Mouse (Mus musculus) embryonic facial prominence, embryonic 14.5 days (tissue): ENCODE results near the gene Mrpl44. TPM values are rescaled to one million over a fixed set of nuclear protein-coding genes. Genes with fewer than 3 reads are reported as not detected.

Experiments
- ATAC-seq: fragments of 200-750 bp; cut with Nextera tagmentation; 2 replicates; pipeline ENCODE4 v1.8.0; 2017; ENCODE audit warnings: low read depth, moderate number of reproducible peaks, moderate TSS enrichment
- DNase-seq: peaks from one replicate; pipeline ENCODE4 v3.0.0-alpha.2; 2015; ENCODE audit warnings: low spot score
- H3K27ac ChIP-seq: fragments of 300-500 bp; sonication (generic); replicated peaks from 2 replicates; pipeline ENCODE4 v1.5.1; 2014; ENCODE audit warnings: low read depth, mild to moderate bottlenecking, low read length, moderate library complexity
- H3K27me3 ChIP-seq: fragments of 300-500 bp; sonication (generic); replicated peaks from 2 replicates; pipeline ENCODE4 v1.6.1; 2014; ENCODE audit warnings: low read length; ENCODE audit not compliant: control insufficient read depth, insufficient read depth
- H3K36me3 ChIP-seq: fragments of 300-500 bp; sonication (generic); 2 replicates; pipeline ENCODE4 v1.6.1; 2014; ENCODE audit warnings: low read length, mixed read lengths; ENCODE audit not compliant: control insufficient read depth, insufficient read depth
- H3K4me1 ChIP-seq: fragments of 300-500 bp; sonication (generic); 2 replicates; pipeline ENCODE4 v1.6.1; 2014; ENCODE audit warnings: antibody characterized with exemption, low read length; ENCODE audit not compliant: control insufficient read depth, insufficient read depth
- H3K4me2 ChIP-seq: fragments of 300-500 bp; sonication (generic); 2 replicates; pipeline ENCODE4 v1.6.1; 2014; ENCODE audit warnings: low read depth, mild to moderate bottlenecking, low read length, moderate library complexity, mixed read lengths
- H3K4me3 ChIP-seq: fragments of 300-500 bp; sonication (generic); 2 replicates; pipeline ENCODE4 v1.5.1; 2014; ENCODE audit warnings: low read depth, mild to moderate bottlenecking, low read length
- H3K9ac ChIP-seq: fragments of 300-500 bp; sonication (generic); 2 replicates; pipeline ENCODE4 v1.6.1; 2014; ENCODE audit warnings: low read depth, mild to moderate bottlenecking, low read length, moderate library complexity, mixed read lengths
- H3K9me3 ChIP-seq: fragments of 300-500 bp; sonication (generic); 2 replicates; pipeline ENCODE4 v1.6.1; 2016; ENCODE audit warnings: low read length; ENCODE audit not compliant: control insufficient read depth
- WGBS: fragments of 180-500 bp; shearing (Covaris S2); extraction: QIAGEN DNeasy Blood & Tissue Kit; methylation state at CpG from one replicate; pipeline ENCODE4 v1.1.7; 2014; 5-methylcytosine and 5-hydroxymethylcytosine counted together
- polyA plus RNA-seq: library from polyadenylated mRNA; unstranded; fragments of >200 nt; fragmentation: Nextera tagmentation; extraction: Ambion mirVana; gene quantifications from 2 replicates; pipeline ENCODE4 v1.2.1, GENCODE M21; 2014

Gene Mrpl44
- polyA plus RNA-seq, 1 experiment from 2014 or later, result 37.4 TPM

GRCm38 (mm10) chr1:79752015-79752695, 23.7 kb upstream of the Mrpl44 start:
- Histone ChIP-seq H3K9ac (no peak overlapping the region), H3K27me3 (no peaks in the 10 kb centered on the region), H3K9me3 (peaks cover 9% of the 10 kb centered on the region; the same call in 1 of the 2 replicates), H3K4me3 (no peak overlapping the region), H3K36me3 (no peaks in the 10 kb centered on the region), H3K4me1 (peaks cover 2% of the 10 kb centered on the region; the same call in 1 of the 2 replicates), H3K4me2 (no peak overlapping the region), H3K27ac (no peak overlapping the region)
- 82% methylated on average over 7 of the region's 7 CpGs for WGBS
- no peak for ATAC-seq
- DNase-seq, result no peak

DNA sequence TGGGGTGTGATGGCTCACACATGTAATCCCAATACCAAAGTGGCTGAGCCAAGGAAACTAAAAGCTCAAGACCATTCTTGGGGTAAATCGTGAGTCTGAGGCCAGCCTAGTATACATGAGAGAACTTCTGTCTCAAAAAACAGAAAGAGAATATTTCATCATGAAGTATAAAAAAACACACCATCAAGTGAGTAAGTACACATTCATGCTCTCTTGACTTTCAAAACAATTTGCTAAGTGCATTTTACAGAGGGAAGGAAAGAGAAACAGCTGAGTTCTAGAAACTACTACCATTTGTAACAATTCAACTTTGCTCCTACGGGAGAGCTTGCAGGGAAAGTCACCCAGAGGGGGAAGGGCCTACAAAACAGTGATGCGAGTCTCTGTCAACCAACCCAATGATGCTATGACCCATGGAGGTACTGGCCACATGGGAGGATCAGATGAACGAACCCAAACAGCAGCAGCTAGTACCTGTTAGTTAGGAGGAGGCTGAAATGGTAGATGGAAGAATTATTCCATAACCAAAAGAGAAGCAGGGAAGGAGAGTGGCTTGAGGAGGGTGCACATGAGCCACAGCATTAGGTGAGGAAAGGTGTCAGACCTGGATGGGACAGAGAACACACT, 23.0 kb upstream of the Mrpl44 start:
- Histone ChIP-seq H3K9me3 (peaks cover 9% of the 10 kb centered on the region; the same call in 1 of the 2 replicates), H3K4me3 (no peak overlapping the region), H3K4me2 (no peak overlapping the region), H3K36me3 (no peaks in the 10 kb centered on the region), H3K9ac (no peak overlapping the region), H3K27me3 (no peaks in the 10 kb centered on the region), H3K4me1 (peaks cover 2% of the 10 kb centered on the region; the same call in 1 of the 2 replicates), H3K27ac (no peak overlapping the region)
- DNase-seq (no peak), ATAC-seq (no peak)
- 77% methylated on average over 4 of the region's 4 CpGs for WGBS

- H3K4me3 ChIP-seq, result no peak overlapping the region
- WGBS, result 88% methylated on average over 3 of the region's 3 CpGs
- H3K4me1 ChIP-seq, result peaks cover 2% of the 10 kb centered on the region; the same call in 1 of the 2 replicates
- no peak overlapping the region for H3K9ac ChIP-seq
- H3K27ac ChIP-seq, result no peak overlapping the region
- no peak for DNase-seq
- H3K9me3 ChIP-seq, result peaks cover 9% of the 10 kb centered on the region; the same call in 1 of the 2 replicates
- no peaks in the 10 kb centered on the region for H3K27me3 ChIP-seq
- no peak overlapping the region for H3K4me2 ChIP-seq
- H3K36me3 ChIP-seq, result no peaks in the 10 kb centered on the region
- no peak for ATAC-seq
Observed at GRCm38 (mm10) chr1:79753456-79753855, 22.4 kb upstream of the Mrpl44 start.

DNA sequence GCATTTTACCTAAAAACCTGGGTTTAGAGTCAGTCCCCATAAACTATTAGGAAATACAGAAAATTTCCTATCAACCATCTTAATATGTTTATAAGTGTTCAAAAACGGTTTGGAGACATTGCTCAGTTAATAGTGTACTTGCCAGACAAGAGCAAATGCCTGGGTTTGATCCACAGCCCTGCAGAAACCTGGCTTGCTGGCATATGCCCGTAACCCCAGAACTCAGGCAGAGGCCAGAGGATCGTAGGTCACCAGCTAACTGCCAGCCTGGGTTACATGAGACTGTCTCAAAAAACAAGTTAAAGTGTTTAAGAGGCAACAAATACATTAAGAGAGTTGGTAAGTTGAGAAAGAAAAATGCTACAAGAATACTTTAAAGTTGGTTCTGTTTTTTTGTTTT, 20.9 kb upstream of the Mrpl44 start:
- Histone ChIP-seq H3K27me3 (no peaks in the 10 kb centered on the region), H3K27ac (no peak overlapping the region), H3K9me3 (peaks cover 9% of the 10 kb centered on the region; the same call in 1 of the 2 replicates), H3K4me3 (no peak overlapping the region), H3K4me1 (peaks cover 2% of the 10 kb centered on the region; the same call in 1 of the 2 replicates), H3K36me3 (no peaks in the 10 kb centered on the region), H3K4me2 (no peak overlapping the region), H3K9ac (no peak overlapping the region)
- DNase-seq (no peak), ATAC-seq (no peak)
- 83% methylated on average over 3 of the region's 3 CpGs for WGBS

GRCm38 (mm10) chr1:79755376-79755775, 20.4 kb upstream of the Mrpl44 start:
- no peak for ATAC-seq
- Histone ChIP-seq H3K36me3 (no peaks in the 10 kb centered on the region), H3K27ac (no peak overlapping the region), H3K4me3 (no peak overlapping the region), H3K27me3 (no peaks in the 10 kb centered on the region), H3K9ac (no peak overlapping the region), H3K4me1 (peaks cover 2% of the 10 kb centered on the region; the same call in 1 of the 2 replicates), H3K9me3 (peaks cover 7% of the 10 kb centered on the region; the same call in 1 of the 2 replicates), H3K4me2 (no peak overlapping the region)
- 25% methylated on average over 2 of the region's 2 CpGs for WGBS
- DNase-seq, result no peak

DNA sequence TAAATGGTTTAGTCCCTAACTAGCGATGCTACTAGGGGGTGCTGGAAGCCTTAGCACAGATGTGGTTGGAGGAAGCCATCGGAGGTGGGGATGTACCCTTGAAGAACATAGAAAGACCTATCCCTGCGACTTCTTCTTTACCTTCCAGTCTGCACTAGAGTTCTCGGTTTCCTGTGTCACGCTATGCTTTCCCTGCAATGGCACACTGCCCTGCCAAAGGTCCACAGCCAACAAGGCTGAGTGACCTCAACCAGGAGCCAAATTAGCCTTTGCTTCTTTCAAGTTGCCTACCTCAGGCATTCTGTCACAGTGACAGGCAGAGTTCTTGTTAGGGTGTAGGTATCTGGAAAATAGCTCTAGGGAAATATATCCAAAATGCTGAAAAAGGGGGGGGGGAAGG, 19.4 kb upstream of the Mrpl44 start:
- H3K9ac ChIP-seq, result no peak overlapping the region
- ATAC-seq (no peak), DNase-seq (no peak)
- H3K27me3 ChIP-seq, result no peaks in the 10 kb centered on the region
- H3K27ac ChIP-seq, result no peak overlapping the region
- no peaks in the 10 kb centered on the region for H3K9me3 ChIP-seq
- WGBS, result 88% methylated on average over 5 of the region's 5 CpGs
- no peak overlapping the region for H3K4me2 ChIP-seq
- peaks cover 8% of the 10 kb centered on the region; the same call in 1 of the 2 replicates for H3K4me1 ChIP-seq
- H3K36me3 ChIP-seq, result no peaks in the 10 kb centered on the region
- H3K4me3 ChIP-seq, result no peak overlapping the region

GRCm38 (mm10) chr1:79757161-79757560, 18.7 kb upstream of the Mrpl44 start:
- ATAC-seq (no peak), DNase-seq (no peak)
- Histone ChIP-seq H3K4me1 (peaks cover 6% of the 10 kb centered on the region; the same call in 1 of the 2 replicates), H3K36me3 (no peaks in the 10 kb centered on the region), H3K9me3 (no peaks in the 10 kb centered on the region), H3K9ac (no peak overlapping the region), H3K4me2 (no peak overlapping the region), H3K27me3 (no peaks in the 10 kb centered on the region), H3K27ac (no peak overlapping the region), H3K4me3 (no peak overlapping the region)
- 63% methylated on average over 7 of the region's 7 CpGs for WGBS

DNA sequence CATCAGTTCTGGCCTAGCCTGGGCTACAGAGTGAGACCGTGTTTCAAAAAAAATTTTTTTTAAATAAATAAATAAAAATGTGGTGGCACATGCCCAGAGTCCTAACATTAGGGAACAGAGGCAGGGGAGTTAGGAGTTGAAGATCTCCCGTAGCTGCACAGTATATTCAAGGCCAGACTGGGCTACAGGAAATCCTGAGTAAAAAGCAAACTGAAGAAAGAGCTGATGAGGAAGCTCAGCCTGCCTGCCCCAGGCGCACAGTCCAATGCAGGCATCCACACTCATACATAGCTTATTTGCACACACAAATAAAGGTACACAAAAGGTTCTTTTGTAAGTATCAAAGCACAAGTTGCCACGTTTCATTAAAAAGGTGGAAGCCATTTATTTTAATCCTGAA, 18.2 kb upstream of the Mrpl44 start:
- H3K9me3 ChIP-seq, result no peaks in the 10 kb centered on the region
- WGBS, result 66% methylated on average over 4 of the region's 4 CpGs
- no peaks in the 10 kb centered on the region for H3K36me3 ChIP-seq
- ATAC-seq (no peak), DNase-seq (no peak)
- H3K27me3 ChIP-seq, result no peaks in the 10 kb centered on the region
- no peak overlapping the region; the same call in 1 of the 2 replicates for H3K27ac ChIP-seq
- H3K4me3 ChIP-seq, result no peak overlapping the region
- peaks cover 6% of the 10 kb centered on the region; the same call in 1 of the 2 replicates for H3K4me1 ChIP-seq
- no peak overlapping the region for H3K9ac ChIP-seq
- no peak overlapping the region for H3K4me2 ChIP-seq
